Mouse (Mus musculus) erythroblast, embryonic 14.5 days (primary cell): ENCODE data around the gene Atr.

Experiments used
- GATA1 ChIP-seq: IDR thresholded peaks from 2 replicates; pipeline ENCODE4 v1.6.1; 2012; ENCODE audit warnings: low read length, inconsistent platforms, mixed read lengths
- TAL1 ChIP-seq: IDR thresholded peaks from 3 replicates; pipeline ENCODE4 v1.6.1; 2012; ENCODE audit warnings: low read length, inconsistent platforms, mixed read lengths

DNA sequence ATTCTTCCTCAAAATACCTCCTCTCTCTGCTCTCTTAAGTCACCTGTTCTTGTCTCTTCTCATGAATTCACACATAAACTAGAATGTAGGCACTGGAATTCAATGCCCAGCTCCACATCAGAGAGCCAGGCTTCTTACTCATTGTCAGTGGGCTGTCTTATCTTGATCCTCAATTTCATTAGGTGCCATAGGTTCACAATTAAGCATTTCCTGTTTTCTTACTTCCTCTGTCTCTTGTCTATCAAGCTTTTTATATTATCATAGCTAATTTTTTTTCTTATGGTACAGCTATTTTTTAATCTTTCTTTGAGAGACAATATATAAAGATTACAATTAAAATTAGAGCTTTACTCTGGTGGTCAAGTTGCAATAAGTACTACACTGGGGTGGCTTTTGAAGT lies 103.7 kb downstream of the Atr start:
- TF ChIP-seq GATA1 (no peak), TAL1 (no peak)
